Mouse (Mus musculus): ENCODE measurements at regions not wholly inside any gene's neighbourhood (a gene's known extent, or its start where the extent isn't known, plus 50 kb on each side); places are given as distances from the start of the nearest gene placed in this dataset.

DNA sequence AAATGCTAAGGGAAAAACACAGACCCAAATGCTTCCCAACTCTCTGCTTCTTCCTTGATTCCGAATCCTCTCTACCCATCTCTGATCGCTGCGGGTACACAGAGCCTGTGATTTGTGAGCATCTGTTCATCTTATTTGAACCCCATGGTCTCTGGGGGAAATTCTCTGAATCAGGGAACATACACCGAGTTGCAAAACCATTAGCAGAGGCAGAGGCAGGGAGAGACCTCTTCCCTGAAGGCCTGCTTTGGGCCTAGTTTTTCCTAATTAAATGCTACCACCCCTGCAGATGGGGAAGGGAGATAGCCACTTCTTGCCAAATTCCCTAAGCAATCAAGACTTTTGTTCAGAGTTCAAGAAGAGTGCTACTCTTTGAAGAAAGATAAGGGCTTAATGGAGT is 274.4 kb upstream of the Mmadhc start:
- Histone ChIP-seq H3K36me3 (ENCODE audit: control insufficient read depth, insufficient read depth, low read length) (no peaks in the 10 kb centered on the region), H3K4me3 (ENCODE audit: low read depth, low read length) (no peak overlapping the region), H3K4me2 (ENCODE audit: low read depth, low read length) (no peak overlapping the region), H3K9ac (replicated peaks; ENCODE audit: low read depth, low read length) (no peak overlapping the region), H3K9me3 (ENCODE audit: control insufficient read depth, low read length) (no peaks in the 10 kb centered on the region), H3K27ac (ENCODE audit: low read depth, low read length) (no peak overlapping the region), H3K4me1 (ENCODE audit: control insufficient read depth, insufficient read depth, low read length) (peaks cover 8% of the 10 kb centered on the region; the same call in 1 of the 2 replicates), H3K27me3 (ENCODE audit: control insufficient read depth, insufficient read depth, low read length) (no peaks in the 10 kb centered on the region)
- 39% methylated on average over 4 of the region's 4 CpGs for WGBS
- no peak for ATAC-seq (ENCODE audit: low read depth)

GRCm38 (mm10) chr2:50569502-50570285 is 273.1 kb upstream of the Mmadhc start:
- 67% methylated on average over 7 of the region's 7 CpGs for WGBS
- H3K9me3 ChIP-seq (ENCODE audit: control insufficient read depth, low read length) = no peaks in the 10 kb centered on the region
- no peak overlapping the region for H3K27ac ChIP-seq (ENCODE audit: low read depth, low read length)
- H3K4me3 ChIP-seq (ENCODE audit: low read depth, low read length) = no peak overlapping the region
- peaks cover 8% of the 10 kb centered on the region; the same call in 1 of the 2 replicates for H3K4me1 ChIP-seq (ENCODE audit: control insufficient read depth, insufficient read depth, low read length)
- ATAC-seq (ENCODE audit: low read depth) = no peak
- H3K27me3 ChIP-seq (ENCODE audit: control insufficient read depth, insufficient read depth, low read length) = no peaks in the 10 kb centered on the region
- H3K9ac ChIP-seq (replicated peaks; ENCODE audit: low read depth, low read length) = no peak overlapping the region
- no peak overlapping the region for H3K4me2 ChIP-seq (ENCODE audit: low read depth, low read length)
- H3K36me3 ChIP-seq (ENCODE audit: control insufficient read depth, insufficient read depth, low read length) = no peaks in the 10 kb centered on the region

- Histone ChIP-seq H3K36me3 (ENCODE audit: control insufficient read depth, insufficient read depth, low read length) (no peaks in the 10 kb centered on the region), H3K9me3 (ENCODE audit: control insufficient read depth, low read length) (no peaks in the 10 kb centered on the region), H3K4me2 (ENCODE audit: low read depth, low read length) (no peak overlapping the region), H3K27ac (ENCODE audit: low read depth, low read length) (no peak overlapping the region), H3K27me3 (ENCODE audit: control insufficient read depth, insufficient read depth, low read length) (no peaks in the 10 kb centered on the region), H3K4me3 (ENCODE audit: low read depth, low read length) (no peak overlapping the region), H3K9ac (replicated peaks; ENCODE audit: low read depth, low read length) (no peak overlapping the region), H3K4me1 (ENCODE audit: control insufficient read depth, insufficient read depth, low read length) (peaks cover 8% of the 10 kb centered on the region; the same call in 1 of the 2 replicates)
- 42% methylated on average over 8 of the region's 8 CpGs for WGBS
- peak; percentile 86 for ATAC-seq (ENCODE audit: low read depth)
These were observed 272.3 kb upstream of the Mmadhc start for GRCm38 (mm10) chr2:50568777-50569501.

DNA sequence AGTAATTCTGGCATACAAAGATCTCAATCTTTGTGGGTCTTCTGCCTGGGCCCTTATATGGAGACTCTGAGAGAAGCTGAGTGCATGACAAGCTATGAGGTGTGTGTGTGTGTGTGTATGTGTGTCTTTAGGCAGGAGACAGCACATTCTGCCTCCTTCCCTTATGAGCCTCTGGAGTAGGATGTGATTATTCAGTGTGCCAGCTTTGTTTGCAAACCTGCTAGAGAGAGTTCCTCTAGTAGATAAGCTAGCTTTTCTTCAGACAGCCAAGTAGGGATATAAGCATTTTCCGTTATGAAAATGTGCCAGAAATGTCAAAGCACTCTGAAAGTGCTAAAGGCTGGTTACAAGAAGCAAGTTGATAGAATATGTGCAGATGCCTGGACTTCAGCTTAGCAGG is 270.9 kb upstream of the Mmadhc start:
- Histone ChIP-seq H3K27ac (ENCODE audit: low read depth, low read length) (no peak overlapping the region), H3K9ac (replicated peaks; ENCODE audit: low read depth, low read length) (no peak overlapping the region), H3K4me3 (ENCODE audit: low read depth, low read length) (no peak overlapping the region), H3K36me3 (ENCODE audit: control insufficient read depth, insufficient read depth, low read length) (no peaks in the 10 kb centered on the region), H3K4me2 (ENCODE audit: low read depth, low read length) (no peak overlapping the region), H3K4me1 (ENCODE audit: control insufficient read depth, insufficient read depth, low read length) (peaks cover 8% of the 10 kb centered on the region; the same call in 1 of the 2 replicates), H3K9me3 (ENCODE audit: control insufficient read depth, low read length) (no peaks in the 10 kb centered on the region), H3K27me3 (ENCODE audit: control insufficient read depth, insufficient read depth, low read length) (no peaks in the 10 kb centered on the region)
- WGBS = 78% methylated on average over 1 of the region's 1 CpGs
- ATAC-seq (ENCODE audit: low read depth) = no peak

DNA sequence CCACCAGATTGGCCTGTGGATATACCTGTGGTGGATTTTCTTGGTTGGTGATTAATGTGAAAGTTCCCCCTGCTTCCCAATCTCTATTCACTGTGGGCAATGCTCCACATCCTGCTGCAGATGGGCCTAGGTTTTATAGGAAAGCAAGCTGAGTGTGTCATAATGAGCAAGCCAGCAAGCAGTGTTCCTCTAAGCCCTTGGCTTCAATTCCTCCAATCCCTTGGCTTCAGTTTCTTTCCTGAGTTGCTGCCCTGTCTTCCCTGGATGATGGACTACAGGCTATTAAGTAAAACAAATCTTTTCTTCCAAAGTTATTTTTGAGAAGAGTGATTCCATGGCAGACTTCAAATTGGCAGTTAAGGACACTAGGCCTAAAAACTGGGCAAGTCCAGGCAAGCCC is 257.4 kb upstream of the Mmadhc start:
- Histone ChIP-seq H3K27ac (ENCODE audit: low read depth, low read length) (no peak overlapping the region), H3K4me2 (ENCODE audit: low read depth, low read length) (no peak overlapping the region), H3K27me3 (ENCODE audit: control insufficient read depth, insufficient read depth, low read length) (no peaks in the 10 kb centered on the region), H3K9me3 (ENCODE audit: control insufficient read depth, low read length) (no peaks in the 10 kb centered on the region), H3K9ac (replicated peaks; ENCODE audit: low read depth, low read length) (no peak overlapping the region), H3K36me3 (ENCODE audit: control insufficient read depth, insufficient read depth, low read length) (no peaks in the 10 kb centered on the region), H3K4me3 (ENCODE audit: low read depth, low read length) (no peak overlapping the region), H3K4me1 (ENCODE audit: control insufficient read depth, insufficient read depth, low read length) (no peaks in the 10 kb centered on the region)
- no peak for ATAC-seq (ENCODE audit: low read depth)

DNA sequence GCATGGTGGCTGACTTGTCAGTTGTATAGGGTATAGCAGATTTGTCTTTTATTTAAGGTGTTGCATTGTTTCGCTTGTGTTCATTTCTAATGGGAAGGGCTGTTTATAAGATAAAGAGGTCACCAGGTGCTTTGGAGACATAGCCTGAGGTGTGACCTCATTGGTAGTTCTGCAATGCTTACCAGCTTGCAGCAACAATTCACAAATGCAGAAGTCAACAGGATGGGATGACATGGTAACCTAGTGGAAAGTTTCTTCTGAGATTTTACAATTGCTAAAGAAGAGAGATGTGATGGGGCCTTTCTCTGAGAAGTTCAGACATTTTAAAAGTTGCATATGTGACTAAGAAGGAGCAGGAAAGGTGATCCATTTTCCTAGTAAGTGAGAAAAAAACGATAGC is 255.8 kb upstream of the Mmadhc start:
- no peak for ATAC-seq (ENCODE audit: low read depth)
- 91% methylated on average over 2 of the region's 2 CpGs for WGBS
- no peaks in the 10 kb centered on the region for H3K27me3 ChIP-seq (ENCODE audit: control insufficient read depth, insufficient read depth, low read length)

DNA sequence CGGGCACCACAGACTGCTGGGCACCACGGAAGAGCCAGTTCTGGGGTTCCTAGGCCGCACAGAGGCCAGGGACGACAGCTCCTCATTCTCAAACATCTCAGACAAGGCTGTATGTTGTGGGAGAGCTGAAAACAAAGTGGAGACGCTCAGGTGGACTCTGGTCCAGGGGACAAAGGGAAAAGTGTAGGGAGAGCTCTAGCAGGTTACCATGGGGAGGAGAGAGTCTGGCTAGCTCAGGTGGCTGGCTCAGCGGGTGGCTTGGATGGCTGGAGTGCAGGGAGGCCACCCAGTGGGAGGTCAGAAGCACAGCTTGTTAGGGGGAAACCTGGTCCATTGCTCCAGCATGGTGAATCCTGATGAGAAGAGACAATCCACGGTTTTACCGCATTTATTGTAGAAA is 253.3 kb upstream of the Mmadhc start:
- ATAC-seq (ENCODE audit: low read depth) = no peak
- WGBS = 77% methylated on average over 8 of the region's 8 CpGs
- no peak overlapping the region for H3K4me2 ChIP-seq (ENCODE audit: low read depth, low read length)
- H3K27me3 ChIP-seq (ENCODE audit: control insufficient read depth, insufficient read depth, low read length) = no peaks in the 10 kb centered on the region
- no peak overlapping the region for H3K4me3 ChIP-seq (ENCODE audit: low read depth, low read length)
- H3K36me3 ChIP-seq (ENCODE audit: control insufficient read depth, insufficient read depth, low read length) = no peaks in the 10 kb centered on the region
- no peaks in the 10 kb centered on the region for H3K9me3 ChIP-seq (ENCODE audit: control insufficient read depth, low read length)
- H3K4me1 ChIP-seq (ENCODE audit: control insufficient read depth, insufficient read depth, low read length) = no peaks in the 10 kb centered on the region
- no peak overlapping the region for H3K27ac ChIP-seq (ENCODE audit: low read depth, low read length)
- H3K9ac ChIP-seq (replicated peaks; ENCODE audit: low read depth, low read length) = no peak overlapping the region

More for the DNA sequence above, 255.8 kb upstream of the Mmadhc start:
- H3K9ac ChIP-seq (replicated peaks; ENCODE audit: low read depth, low read length) = no peak overlapping the region
- no peak overlapping the region for H3K4me3 ChIP-seq (ENCODE audit: low read depth, low read length)
- no peaks in the 10 kb centered on the region for H3K4me1 ChIP-seq (ENCODE audit: control insufficient read depth, insufficient read depth, low read length)
- no peaks in the 10 kb centered on the region for H3K36me3 ChIP-seq (ENCODE audit: control insufficient read depth, insufficient read depth, low read length)
- no peak overlapping the region for H3K4me2 ChIP-seq (ENCODE audit: low read depth, low read length)
- no peak overlapping the region for H3K27ac ChIP-seq (ENCODE audit: low read depth, low read length)
- H3K9me3 ChIP-seq (ENCODE audit: control insufficient read depth, low read length) = no peaks in the 10 kb centered on the region

DNA sequence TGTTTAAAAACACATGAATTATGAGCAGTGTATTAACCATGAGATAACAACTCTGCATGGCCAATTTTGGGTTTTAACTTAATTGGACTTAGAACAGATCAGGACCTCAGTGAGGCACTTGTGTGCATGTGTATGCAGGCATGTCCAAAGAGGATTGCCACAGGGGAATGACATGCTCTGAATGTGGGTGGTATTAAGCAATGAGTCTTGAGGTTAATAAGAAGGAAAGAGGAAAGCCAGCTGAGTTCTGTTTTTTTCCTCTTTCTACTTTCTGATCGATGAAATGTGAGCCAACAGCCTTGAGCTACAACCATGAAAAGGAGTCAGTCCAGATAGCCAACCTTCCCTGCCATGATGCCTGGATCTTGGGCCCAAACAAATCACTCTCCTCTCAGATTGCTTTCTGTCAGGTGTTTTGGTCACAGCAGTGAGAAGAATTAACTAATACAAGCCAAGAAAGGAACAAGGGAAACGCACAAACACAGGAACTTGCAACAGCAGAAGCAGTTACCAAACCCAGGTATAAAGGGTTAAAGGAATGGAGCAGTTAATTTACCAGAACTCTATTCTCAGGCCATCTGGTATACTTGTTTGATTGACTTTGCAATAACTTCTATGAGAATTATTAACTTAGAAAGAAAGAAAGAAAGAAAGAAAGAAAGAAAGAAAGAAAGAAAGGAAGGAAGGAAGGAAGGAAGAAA is 243.3 kb upstream of the Mmadhc start:
- no peak overlapping the region for H3K27ac ChIP-seq (ENCODE audit: low read depth, low read length)
- no peaks in the 10 kb centered on the region for H3K9me3 ChIP-seq (ENCODE audit: control insufficient read depth, low read length)
- no peak overlapping the region for H3K4me3 ChIP-seq (ENCODE audit: low read depth, low read length)
- no peak overlapping the region for H3K9ac ChIP-seq (replicated peaks; ENCODE audit: low read depth, low read length)
- H3K4me2 ChIP-seq (ENCODE audit: low read depth, low read length) = no peak overlapping the region
- H3K4me1 ChIP-seq (ENCODE audit: control insufficient read depth, insufficient read depth, low read length) = no peaks in the 10 kb centered on the region
- H3K27me3 ChIP-seq (ENCODE audit: control insufficient read depth, insufficient read depth, low read length) = no peaks in the 10 kb centered on the region
- H3K36me3 ChIP-seq (ENCODE audit: control insufficient read depth, insufficient read depth, low read length) = no peaks in the 10 kb centered on the region
- WGBS = 78% methylated on average over 2 of the region's 2 CpGs
- ATAC-seq (ENCODE audit: low read depth) = no peak

DNA sequence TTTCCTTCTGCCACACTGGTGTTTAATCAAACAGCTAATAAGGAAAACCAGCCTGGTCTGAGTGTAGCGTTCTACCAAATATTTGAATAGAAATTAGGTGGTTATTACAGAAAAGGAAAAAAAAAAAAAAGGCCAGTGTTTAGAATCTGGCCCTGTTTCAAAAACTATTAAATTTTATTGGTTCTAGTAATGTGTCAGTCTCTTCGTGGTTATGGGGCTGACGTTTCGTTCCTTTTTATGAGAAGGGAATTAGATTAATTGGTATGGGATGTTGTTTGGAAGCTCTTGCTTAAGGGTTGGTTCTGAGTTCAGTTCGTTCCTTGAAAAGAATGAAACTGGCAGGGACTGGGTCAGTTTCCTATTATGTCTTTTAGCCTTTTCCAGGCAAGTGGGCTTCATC is 241.5 kb upstream of the Mmadhc start:
- Histone ChIP-seq H3K4me1 (ENCODE audit: control insufficient read depth, insufficient read depth, low read length) (no peaks in the 10 kb centered on the region), H3K36me3 (ENCODE audit: control insufficient read depth, insufficient read depth, low read length) (no peaks in the 10 kb centered on the region), H3K27me3 (ENCODE audit: control insufficient read depth, insufficient read depth, low read length) (no peaks in the 10 kb centered on the region), H3K4me2 (ENCODE audit: low read depth, low read length) (no peak overlapping the region), H3K4me3 (ENCODE audit: low read depth, low read length) (no peak overlapping the region), H3K9me3 (ENCODE audit: control insufficient read depth, low read length) (no peaks in the 10 kb centered on the region), H3K27ac (ENCODE audit: low read depth, low read length) (no peak overlapping the region), H3K9ac (replicated peaks; ENCODE audit: low read depth, low read length) (no peak overlapping the region)
- no peak for ATAC-seq (ENCODE audit: low read depth)
- 21% methylated on average over 5 of the region's 5 CpGs for WGBS
